Mouse (Mus musculus): ENCODE measurements around the gene Cwc27.

Cwc27 gene

GRCm38 (mm10) chr13:104608516-104608915, 208.4 kb downstream of the Cwc27 start:
- no peak for DNase-seq

GRCm38 (mm10) chr13:104606786-104607580, 210.0 kb downstream of the Cwc27 start:
- no peak for DNase-seq

- no peak for DNase-seq
Measured at GRCm38 (mm10) chr13:104605111-104605510, 211.8 kb downstream of the Cwc27 start.

DNA sequence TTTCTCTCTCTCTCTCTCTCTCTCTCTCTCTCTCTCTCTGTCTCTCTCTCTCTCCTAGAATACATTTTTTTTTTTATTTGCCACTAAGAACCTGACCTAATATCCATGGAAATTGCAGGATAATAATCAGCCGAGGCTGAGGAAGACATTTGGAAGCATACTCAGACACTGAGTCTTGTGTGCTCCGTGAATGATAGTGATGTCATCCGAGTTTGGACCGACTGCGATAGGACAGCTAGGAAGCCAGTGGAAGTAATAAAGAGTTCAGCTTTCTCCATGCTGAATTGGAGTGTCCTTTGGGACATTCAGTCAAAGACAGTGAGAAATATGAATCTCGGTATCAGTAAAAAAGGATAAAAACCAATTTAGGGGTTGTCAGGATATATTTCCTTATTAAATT, 214.7 kb downstream of the Cwc27 start:
- DNase-seq, result no peak

DNA sequence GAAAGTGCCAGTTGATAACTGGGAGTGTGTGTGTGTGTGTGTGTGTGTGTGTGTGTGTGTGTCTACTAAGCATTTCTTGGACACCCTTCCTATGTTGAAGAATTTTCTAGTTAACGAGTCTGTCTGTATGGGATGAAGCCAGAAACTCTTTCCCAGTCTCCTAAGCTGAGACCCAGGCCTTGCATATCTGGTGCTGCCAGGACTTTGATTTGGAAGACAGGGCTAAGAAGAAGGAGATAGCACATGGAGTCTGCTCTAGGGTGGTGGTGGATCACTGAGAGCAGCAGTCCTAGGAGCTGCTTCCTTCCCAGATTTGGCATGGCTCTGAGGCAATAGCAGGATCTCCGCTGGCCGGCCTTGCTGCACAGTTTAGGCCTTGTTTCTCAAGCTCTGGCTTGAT, 215.2 kb downstream of the Cwc27 start:
- no peak for DNase-seq

GRCm38 (mm10) chr13:104596199-104596598, 220.7 kb downstream of the Cwc27 start:
- no peak for DNase-seq

DNA sequence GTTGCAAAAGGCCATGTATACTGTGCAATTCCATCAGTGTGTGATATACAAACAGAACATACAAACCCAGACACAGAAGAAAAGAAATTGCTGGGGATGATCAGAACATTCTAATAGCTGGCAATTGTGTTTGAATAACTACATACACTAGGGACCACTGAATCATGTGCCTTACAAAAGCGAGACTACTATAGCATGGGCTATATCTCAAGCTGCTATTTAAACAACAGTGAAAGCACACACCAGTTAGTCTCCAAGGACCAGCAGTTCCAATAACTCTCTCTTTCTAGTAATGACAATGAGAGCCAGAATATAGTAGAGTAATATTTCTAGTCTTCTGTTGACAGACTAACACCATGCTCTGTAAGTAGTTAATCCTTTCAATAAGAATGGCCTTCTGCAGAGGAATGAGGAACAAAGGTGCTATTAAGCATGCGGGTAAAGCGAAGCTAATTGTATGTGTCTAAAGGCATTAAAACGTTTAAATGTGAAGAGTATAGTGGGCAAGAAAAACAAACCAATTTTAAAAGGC, 222.1 kb downstream of the Cwc27 start:
- DNase-seq, result no peak

GRCm38 (mm10) chr13:104590931-104591330, 226.0 kb downstream of the Cwc27 start:
- DNase-seq, result peak; percentile 31 to 32

- peak; percentile 74 to 75 for DNase-seq
Measured at GRCm38 (mm10) chr13:104590097-104590607, 226.8 kb downstream of the Cwc27 start.

- DNase-seq, result no peak
Measured at GRCm38 (mm10) chr13:104588383-104588782, 228.6 kb downstream of the Cwc27 start.
